Mouse (Mus musculus): Measurements from ENCODE around the gene Anapc1. TPM values are rescaled to one million over a fixed set of nuclear protein-coding genes. Genes with fewer than 3 reads are reported as not detected.

The Anapc1 gene
- total and polyA plus RNA-seq, 3 experiments, result 94.8 to 196 (median 123) TPM

- DNase-seq (ENCODE audit: low read depth, low spot score), result no peak
- no peak overlapping the region for H3K27ac ChIP-seq (ENCODE audit: control insufficient read depth, low read depth, low read length)
- no peaks in the 10 kb centered on the region for H3K4me1 ChIP-seq (ENCODE audit: control insufficient read depth in 1 of 2, insufficient read depth in 2 of 2, low read length in 2 of 2)
- H3K36me3 ChIP-seq (ENCODE audit: control insufficient read depth in 1 of 2, insufficient read depth in 2 of 2, low read length in 2 of 2), result no peaks in the 10 kb centered on the region
- H3K9ac ChIP-seq (ENCODE audit: control insufficient read depth, low read depth, low read length, poor library complexity, severe bottlenecking), result no peak overlapping the region
- no peak overlapping the region for H3K4me3 ChIP-seq (ENCODE audit: control insufficient read depth in 1 of 2, insufficient read depth in 1 of 2, low read depth in 2 of 2, low read length in 2 of 2)
- H3K27me3 ChIP-seq (ENCODE audit: control insufficient read depth in 1 of 2, insufficient read depth in 2 of 2, low read length in 2 of 2), result no peaks in the 10 kb centered on the region; a peak in 1 of 4 replicates
- H3K9me3 ChIP-seq (replicated peaks; ENCODE audit: insufficient read depth, low read length), result no peaks in the 10 kb centered on the region
- H3K79me2 ChIP-seq (ENCODE audit: control insufficient read depth, insufficient read depth, low read length, poor library complexity), result no peaks in the 10 kb centered on the region
- TF ChIP-seq MAX (IDR thresholded peaks at IDR 0.05; ENCODE audit: low read length) (no peak), POLR2A (IDR thresholded peaks at IDR 0.05; ENCODE audit: control insufficient read depth in 1 of 2, insufficient read depth in 1 of 2, low read depth in 1 of 2, low read length in 2 of 2, poor library complexity in 1 of 2) (no peak), EP300 (IDR thresholded peaks at IDR 0.05; ENCODE audit: low read depth in 1 of 2, low read length in 2 of 2) (no peak), MYB (IDR thresholded peaks at IDR 0.05; ENCODE audit: low read depth, low read length) (no peak), E2F4 (IDR thresholded peaks at IDR 0.05; ENCODE audit: borderline replicate concordance, low read depth, low read length) (no peak), ZC3H11A (IDR thresholded peaks at IDR 0.05; ENCODE audit: low read depth, low read length) (no peak), UBTF (IDR thresholded peaks at IDR 0.05; ENCODE audit: borderline replicate concordance, insufficient read depth, low read depth, low read length) (no peak), TAL1 (IDR thresholded peaks at IDR 0.05; ENCODE audit: low read length) (no peak), HCFC1 (IDR thresholded peaks at IDR 0.05; ENCODE audit: low read depth, low read length) (no peak), TCF12 (IDR thresholded peaks at IDR 0.05; ENCODE audit: low read depth, low read length) (no peak), RAD21 (IDR thresholded peaks at IDR 0.05; ENCODE audit: low read depth, low read length) (no peak), USF1 (IDR thresholded peaks at IDR 0.05; ENCODE audit: low read depth, low read length) (no peak), MEF2A (IDR thresholded peaks at IDR 0.05; ENCODE audit: extremely low read depth, insufficient replicate concordance, low read depth, low read length, poor library complexity, severe bottlenecking) (no peak), CTCF (IDR thresholded peaks at IDR 0.05 in 2 of 3, conservative IDR thresholded peaks at IDR 0.05 in 1 of 3; ENCODE audit: control insufficient read depth in 1 of 3, insufficient read depth in 1 of 3, low read depth in 2 of 3, low read length in 3 of 3, poor library complexity in 1 of 3, severe bottlenecking in 1 of 3) (no peak)
Observed at GRCm38 (mm10) chr2:128571001-128571400, 116.2 kb downstream of the Anapc1 start.

- Histone ChIP-seq H3K4me3 (ENCODE audit: control insufficient read depth in 1 of 2, insufficient read depth in 1 of 2, low read depth in 2 of 2, low read length in 2 of 2) (no peak overlapping the region), H3K4me1 (ENCODE audit: control insufficient read depth in 1 of 2, insufficient read depth in 2 of 2, low read length in 2 of 2) (no peaks in the 10 kb centered on the region), H3K27ac (ENCODE audit: control insufficient read depth, low read depth, low read length) (no peak overlapping the region), H3K9me3 (replicated peaks; ENCODE audit: insufficient read depth, low read length) (no peaks in the 10 kb centered on the region), H3K79me2 (ENCODE audit: control insufficient read depth, insufficient read depth, low read length, poor library complexity) (no peaks in the 10 kb centered on the region), H3K9ac (ENCODE audit: control insufficient read depth, low read depth, low read length, poor library complexity, severe bottlenecking) (no peak overlapping the region), H3K27me3 (ENCODE audit: control insufficient read depth in 1 of 2, insufficient read depth in 2 of 2, low read length in 2 of 2) (no peaks in the 10 kb centered on the region; a peak in 1 of 4 replicates), H3K36me3 (ENCODE audit: control insufficient read depth in 1 of 2, insufficient read depth in 2 of 2, low read length in 2 of 2) (no peaks in the 10 kb centered on the region)
- no peak for DNase-seq (ENCODE audit: low read depth, low spot score)
- no peak for TF ChIP-seq GABPA (IDR thresholded peaks at IDR 0.05; ENCODE audit: low read depth, low read length)
- TF ChIP-seq USF1 (IDR thresholded peaks at IDR 0.05; ENCODE audit: low read depth, low read length), result no peak
- TF ChIP-seq USF2 (IDR thresholded peaks at IDR 0.05; ENCODE audit: borderline replicate concordance in 1 of 2, insufficient read depth in 1 of 2, low read depth in 1 of 2, low read length in 2 of 2), result no peak
- TF ChIP-seq ZKSCAN1 (IDR thresholded peaks at IDR 0.05; ENCODE audit: low read depth, low read length), result no peak
- no peak for TF ChIP-seq TAL1 (IDR thresholded peaks at IDR 0.05; ENCODE audit: low read length)
- no peak for TF ChIP-seq SMC3 (IDR thresholded peaks at IDR 0.05; ENCODE audit: low read depth, low read length)
- no peak for TF ChIP-seq POLR2AphosphoS2 (IDR thresholded peaks at IDR 0.05; ENCODE audit: low read length)
Observed at GRCm38 (mm10) chr2:128568490-128568889, 118.7 kb downstream of the Anapc1 start.

All from MEL (cell line).